Mouse (Mus musculus) embryonic facial prominence, embryonic 11.5 days (tissue): ENCODE measurements around the gene Pithd1. TPM values are rescaled to one million over a fixed set of nuclear protein-coding genes. Genes with fewer than 3 reads are reported as not detected.

Source experiments
- ATAC-seq: fragments of 200-750 bp; cut with Nextera tagmentation; replicated peaks from 2 replicates; pipeline ENCODE4 v1.8.0; 2017; ENCODE audit warnings: low read depth; ENCODE audit not compliant: insufficient number of reproducible peaks, low FRiP score, low TSS enrichment
- DNase-seq: peaks from one replicate; pipeline ENCODE4 v3.0.0-alpha.2; 2015; ENCODE audit warnings: low spot score
- H3K27ac ChIP-seq: fragments of 300-500 bp; sonication (generic); replicated peaks from 2 replicates; pipeline ENCODE4 v1.5.1; 2014; ENCODE audit warnings: mild to moderate bottlenecking, low read depth, low read length, control low read depth
- H3K27me3 ChIP-seq: fragments of 300-500 bp; sonication (generic); 2 replicates; pipeline ENCODE4 v1.6.1; 2014; ENCODE audit warnings: mild to moderate bottlenecking, low read length, moderate library complexity, mixed read lengths; ENCODE audit not compliant: control insufficient read depth, insufficient read depth
- H3K36me3 ChIP-seq: fragments of 300-500 bp; sonication (generic); replicated peaks from 2 replicates; pipeline ENCODE4 v1.6.1; 2014; ENCODE audit warnings: low read depth, mild to moderate bottlenecking, low read length, moderate library complexity, mixed read lengths; ENCODE audit not compliant: control insufficient read depth, insufficient read depth
- H3K4me1 ChIP-seq: fragments of 300-500 bp; sonication (generic); 2 replicates; pipeline ENCODE4 v1.6.1; 2014; ENCODE audit warnings: low read length, mixed read lengths; ENCODE audit not compliant: control insufficient read depth, insufficient read depth
- H3K4me2 ChIP-seq: fragments of 300-500 bp; sonication (generic); 2 replicates; pipeline ENCODE4 v1.6.1; 2014; ENCODE audit warnings: low read depth, mild to moderate bottlenecking, control low read depth, low read length, moderate library complexity
- H3K4me3 ChIP-seq: fragments of 300-500 bp; sonication (generic); 2 replicates; pipeline ENCODE4 v1.5.1; 2014; ENCODE audit warnings: low read depth, low read length, control low read depth
- H3K9ac ChIP-seq: fragments of 300-500 bp; sonication (generic); replicated peaks from 2 replicates; pipeline ENCODE4 v1.6.1; 2014; ENCODE audit warnings: mild to moderate bottlenecking, control low read depth, low read length
- H3K9me3 ChIP-seq: fragments of 300-500 bp; sonication (generic); replicated peaks from 2 replicates; pipeline ENCODE4 v1.6.1; 2016; ENCODE audit warnings: mild to moderate bottlenecking, low read length, inconsistent platforms, mixed read lengths; ENCODE audit not compliant: control insufficient read depth
- WGBS: fragments of 180-500 bp; shearing (Covaris S2); extraction: QIAGEN DNeasy Blood & Tissue Kit; methylation state at CpG from one replicate; pipeline ENCODE4 v1.1.7; 2014; 5-methylcytosine and 5-hydroxymethylcytosine counted together
- polyA plus RNA-seq: library from polyadenylated mRNA; unstranded; fragments of >200 nt; fragmentation: Nextera tagmentation; extraction: Ambion mirVana; gene quantifications from 2 replicates; pipeline ENCODE4 v1.2.1, GENCODE M21; 2014

The Pithd1 gene
- polyA plus RNA-seq, 1 experiment from 2014 or later = 67.9 TPM

GRCm38 (mm10) chr4:135954241-135954640, 32.8 kb downstream of the Pithd1 start:
- no peak; the same call in 1 of the 2 replicates for ATAC-seq
- WGBS = 15% methylated on average over 2 of the region's 2 CpGs

GRCm38 (mm10) chr4:135953179-135953578, 33.9 kb downstream of the Pithd1 start:
- WGBS = 89% methylated on average over 3 of the region's 3 CpGs
- Histone ChIP-seq H3K9me3 (no peaks in the 10 kb centered on the region), H3K4me3 (no peak overlapping the region), H3K36me3 (no peaks in the 10 kb centered on the region; the same call in 1 of the 2 replicates), H3K4me1 (no peaks in the 10 kb centered on the region), H3K27me3 (no peaks in the 10 kb centered on the region), H3K27ac (no peak overlapping the region), H3K9ac (no peak overlapping the region), H3K4me2 (no peak overlapping the region)
- DNase-seq (no peak), ATAC-seq (no peak)

More at GRCm38 (mm10) chr4:135954241-135954640, 32.8 kb downstream of the Pithd1 start:
- H3K4me3 ChIP-seq = no peak overlapping the region
- DNase-seq = peak; percentile 81
- H3K4me1 ChIP-seq = no peaks in the 10 kb centered on the region
- H3K9me3 ChIP-seq = no peaks in the 10 kb centered on the region
- H3K27ac ChIP-seq = no peak overlapping the region
- H3K27me3 ChIP-seq = no peaks in the 10 kb centered on the region
- no peak overlapping the region for H3K9ac ChIP-seq
- H3K4me2 ChIP-seq = no peak overlapping the region
- no peaks in the 10 kb centered on the region; the same call in 1 of the 2 replicates for H3K36me3 ChIP-seq

GRCm38 (mm10) chr4:135951505-135951904, 35.6 kb downstream of the Pithd1 start:
- ATAC-seq (no peak), DNase-seq (no peak)
- H3K4me3 ChIP-seq = no peak overlapping the region
- H3K27ac ChIP-seq = no peak overlapping the region
- no peaks in the 10 kb centered on the region for H3K27me3 ChIP-seq
- H3K9me3 ChIP-seq = no peaks in the 10 kb centered on the region
- WGBS = 90% methylated on average over 3 of the region's 3 CpGs
- no peaks in the 10 kb centered on the region for H3K4me1 ChIP-seq
- no peak overlapping the region for H3K9ac ChIP-seq
- H3K36me3 ChIP-seq = no peaks in the 10 kb centered on the region; the same call in 1 of the 2 replicates
- H3K4me2 ChIP-seq = no peak overlapping the region

GRCm38 (mm10) chr4:135950365-135950764, 36.7 kb downstream of the Pithd1 start:
- DNase-seq (no peak), ATAC-seq (no peak)
- no peaks in the 10 kb centered on the region for H3K4me1 ChIP-seq
- no peaks in the 10 kb centered on the region for H3K27me3 ChIP-seq
- H3K36me3 ChIP-seq = no peaks in the 10 kb centered on the region; the same call in 1 of the 2 replicates
- H3K4me3 ChIP-seq = no peak overlapping the region
- no peak overlapping the region for H3K4me2 ChIP-seq
- 90% methylated on average over 6 of the region's 6 CpGs for WGBS
- H3K27ac ChIP-seq = no peak overlapping the region
- H3K9me3 ChIP-seq = no peaks in the 10 kb centered on the region
- no peak overlapping the region for H3K9ac ChIP-seq

GRCm38 (mm10) chr4:135949911-135950310, 37.2 kb downstream of the Pithd1 start:
- Histone ChIP-seq H3K27ac (no peak overlapping the region), H3K4me3 (no peak overlapping the region), H3K4me1 (no peaks in the 10 kb centered on the region), H3K9ac (no peak overlapping the region), H3K36me3 (no peaks in the 10 kb centered on the region; the same call in 1 of the 2 replicates), H3K9me3 (no peaks in the 10 kb centered on the region), H3K4me2 (no peak overlapping the region), H3K27me3 (no peaks in the 10 kb centered on the region)
- WGBS = 76% methylated on average over 6 of the region's 6 CpGs
- DNase-seq (no peak), ATAC-seq (no peak)

GRCm38 (mm10) chr4:135949475-135949874, 37.6 kb downstream of the Pithd1 start:
- ATAC-seq = no peak

GRCm38 (mm10) chr4:135948142-135948541, 38.9 kb downstream of the Pithd1 start:
- Histone ChIP-seq H3K4me1 (no peaks in the 10 kb centered on the region), H3K27ac (no peak overlapping the region), H3K9ac (no peak overlapping the region), H3K4me2 (no peak overlapping the region), H3K27me3 (no peaks in the 10 kb centered on the region), H3K4me3 (no peak overlapping the region), H3K36me3 (no peaks in the 10 kb centered on the region; the same call in 1 of the 2 replicates), H3K9me3 (no peaks in the 10 kb centered on the region)
- WGBS = 94% methylated on average over 8 of the region's 8 CpGs
- DNase-seq = no peak
- no peak for ATAC-seq

More at GRCm38 (mm10) chr4:135949475-135949874, 37.6 kb downstream of the Pithd1 start:
- no peak overlapping the region for H3K4me2 ChIP-seq
- no peak overlapping the region for H3K9ac ChIP-seq
- H3K27ac ChIP-seq = no peak overlapping the region
- H3K4me1 ChIP-seq = no peaks in the 10 kb centered on the region
- H3K27me3 ChIP-seq = no peaks in the 10 kb centered on the region
- H3K36me3 ChIP-seq = no peaks in the 10 kb centered on the region; the same call in 1 of the 2 replicates
- DNase-seq = no peak
- 86% methylated on average over 10 of the region's 10 CpGs for WGBS
- no peak overlapping the region for H3K4me3 ChIP-seq
- H3K9me3 ChIP-seq = no peaks in the 10 kb centered on the region

- no peaks in the 10 kb centered on the region for H3K4me1 ChIP-seq
- H3K4me3 ChIP-seq = peak overlapping the region; percentile 77
- H3K27me3 ChIP-seq = no peaks in the 10 kb centered on the region
- no peak for DNase-seq
- peak overlapping the region; percentile 85 for H3K4me2 ChIP-seq
- H3K27ac ChIP-seq = no peak overlapping the region
- no peaks in the 10 kb centered on the region; the same call in 1 of the 2 replicates for H3K36me3 ChIP-seq
- ATAC-seq = peak; percentile 19; the same call in 1 of the 2 replicates
- H3K9me3 ChIP-seq = no peaks in the 10 kb centered on the region
- WGBS = 2% methylated on average over 28 of the region's 28 CpGs
- peak overlapping the region; percentile 71 for H3K9ac ChIP-seq
Observed at GRCm38 (mm10) chr4:135946659-135947301, 40.3 kb downstream of the Pithd1 start.
